Mouse (Mus musculus) liver, embryonic 14.5 days (tissue): ENCODE measurements around the gene AI467606. TPM values are rescaled to one million over a fixed set of nuclear protein-coding genes. Genes with fewer than 3 reads are reported as not detected.

ENCODE experiments used
- ATAC-seq: fragments of 200-750 bp; cut with Nextera tagmentation; 2 replicates; pipeline ENCODE4 v1.8.0; 2017; ENCODE audit warnings: moderate number of reproducible peaks, mild to moderate bottlenecking, moderate library complexity; ENCODE audit not compliant: insufficient read depth
- DNase-seq, 3 experiments: peaks; one replicate each; pipeline ENCODE4 v3.0.0-alpha.2; 2012 to 2013; ENCODE audit warnings: low read depth in 3 of 3, low spot score in 3 of 3
- H3K27ac ChIP-seq: fragments of 300-500 bp; sonication (generic); 2 replicates; pipeline ENCODE4 v1.5.1; 2014; ENCODE audit warnings: moderate library complexity, mild to moderate bottlenecking, control low read depth, inconsistent platforms
- H3K27me3 ChIP-seq: fragments of 300-500 bp; sonication (generic); 2 replicates; pipeline ENCODE4 v1.6.1; 2014; ENCODE audit warnings: mild to moderate bottlenecking, low read length, moderate library complexity; ENCODE audit not compliant: control insufficient read depth, insufficient read depth
- H3K36me3 ChIP-seq: fragments of 300-500 bp; sonication (generic); replicated peaks from 2 replicates; pipeline ENCODE4 v1.6.1; 2014; ENCODE audit warnings: low read depth; ENCODE audit not compliant: control insufficient read depth, insufficient read depth
- H3K4me1 ChIP-seq, 2 experiments: fragments of 200-500 bp in 1 of 2; fragments of 300-500 bp in 1 of 2; sonication (generic) in 1 of 2; replicated peaks; 2 replicates each; pipeline ENCODE4 v1.6.1; 2012 to 2014; ENCODE audit warnings: antibody characterized with exemption in 1 of 2, inconsistent platforms in 1 of 2, low read length in 1 of 2; ENCODE audit not compliant: control insufficient read depth in 2 of 2, insufficient read depth in 2 of 2
- H3K4me2 ChIP-seq: fragments of 300-500 bp; sonication (generic); 2 replicates; pipeline ENCODE4 v1.6.1; 2014; ENCODE audit warnings: low read depth, mild to moderate bottlenecking, control low read depth, moderate library complexity
- H3K4me3 ChIP-seq, 2 experiments: fragments of 200-500 bp in 1 of 2; fragments of 300-500 bp in 1 of 2; sonication (generic) in 1 of 2; 2 replicates each; pipeline ENCODE4 v1.5.1; 2012 to 2014; ENCODE audit warnings: low read depth in 2 of 2, low read length in 2 of 2, mild to moderate bottlenecking in 2 of 2, control low read depth in 1 of 2, inconsistent platforms in 1 of 2, moderate library complexity in 1 of 2; ENCODE audit not compliant: insufficient read depth in 1 of 2
- H3K9ac ChIP-seq: fragments of 300-500 bp; sonication (generic); replicated peaks from 2 replicates; pipeline ENCODE4 v1.6.1; 2014; ENCODE audit warnings: mild to moderate bottlenecking, control low read depth, moderate library complexity
- H3K9me3 ChIP-seq: fragments of 300-500 bp; sonication (generic); 2 replicates; pipeline ENCODE4 v1.6.1; 2016; ENCODE audit warnings: low read length, mixed read lengths; ENCODE audit not compliant: control insufficient read depth
- CTCF ChIP-seq: IDR thresholded peaks from 2 replicates; pipeline ENCODE4 v1.5.1; 2016; ENCODE audit warnings: antibody characterized with exemption, low read depth, control low read depth
- EP300 ChIP-seq: IDR thresholded peaks from 2 replicates; pipeline ENCODE4 v1.6.1; 2016; ENCODE audit warnings: antibody characterized with exemption, low read depth
- WGBS: fragments of 180-500 bp; shearing (Covaris S2); extraction: QIAGEN DNeasy Blood & Tissue Kit; methylation state at CpG from one replicate; pipeline ENCODE4 v1.1.7; 2014; ENCODE audit not compliant: insufficient replicate concordance; 5-methylcytosine and 5-hydroxymethylcytosine counted together
- microRNA-seq: library from miRNA; unstranded; fragments of <30 nt; microRNA quantifications from one replicate; pipeline ENCODE4, GENCODE M21; 2016
- polyA plus RNA-seq, 2 experiments: library from polyadenylated mRNA; depleted of rRNA in 1 of 2; stranded (reverse) in 1 of 2; unstranded in 1 of 2; fragments of >200 nt; fragmentation: Nextera tagmentation in 1 of 2; extraction: Ambion mirVana in 1 of 2; gene quantifications; 2 replicates each; pipeline versions ENCODE4 v1.2.1 to v1.2.3; 2012 to 2014

AI467606 gene
- polyA plus RNA-seq, 2 experiments, result 5.3 to 7.6 TPM

DNA sequence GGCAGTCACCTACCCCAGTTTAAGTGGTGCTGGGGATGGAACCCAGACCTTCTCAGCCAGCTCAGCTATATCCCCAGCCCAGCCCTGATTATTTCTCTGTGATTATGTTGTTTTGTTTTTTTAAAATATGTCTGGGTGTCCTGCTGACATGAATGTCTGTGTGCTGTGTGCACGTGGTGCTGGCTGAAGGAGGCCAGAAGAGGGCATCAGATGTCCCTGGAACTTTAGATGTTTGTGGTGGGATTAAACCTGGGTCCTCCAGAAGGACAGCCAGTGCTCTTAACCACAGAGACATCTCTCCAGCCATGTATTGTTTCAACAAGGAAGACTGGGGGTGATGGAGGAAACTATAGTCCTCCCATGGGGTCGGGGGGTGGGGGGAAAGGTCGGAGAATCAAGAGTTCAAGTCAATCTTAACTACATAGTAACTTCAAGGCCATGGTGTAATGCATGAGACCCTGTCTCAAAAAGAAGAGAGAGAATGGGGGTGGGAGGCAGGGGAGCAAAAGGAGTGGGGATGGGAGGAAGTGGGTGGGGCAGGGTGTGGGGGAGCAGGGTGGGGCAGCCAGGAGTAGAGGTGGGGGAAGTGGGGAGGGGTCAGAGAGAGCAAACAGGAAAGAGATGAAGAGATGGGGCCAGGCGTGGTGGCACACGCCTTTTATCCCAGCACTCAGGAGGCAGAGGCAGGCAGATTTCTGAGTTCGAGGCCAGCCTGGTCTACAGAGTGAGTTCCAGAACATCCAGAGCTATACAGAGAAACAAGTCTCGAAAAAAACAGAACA lies 49.7 kb downstream of the AI467606 start:
- Histone ChIP-seq H3K9ac (no peak overlapping the region), H3K36me3 (no peaks in the 10 kb centered on the region), H3K9me3 (no peaks in the 10 kb centered on the region), H3K4me2 (no peak overlapping the region), H3K4me1 (peaks cover 28 to 61% of the 10 kb centered on the region in 2 experiments), H3K27me3 (no peaks in the 10 kb centered on the region), H3K4me3 (no peak overlapping the region), H3K27ac (peak overlapping the region; percentile 48)
- TF ChIP-seq EP300 (no peak), CTCF (peak; percentile 59)
- ATAC-seq (no peak), DNase-seq (no peak)
- 31% methylated on average over 7 of the region's 7 CpGs for WGBS

DNA sequence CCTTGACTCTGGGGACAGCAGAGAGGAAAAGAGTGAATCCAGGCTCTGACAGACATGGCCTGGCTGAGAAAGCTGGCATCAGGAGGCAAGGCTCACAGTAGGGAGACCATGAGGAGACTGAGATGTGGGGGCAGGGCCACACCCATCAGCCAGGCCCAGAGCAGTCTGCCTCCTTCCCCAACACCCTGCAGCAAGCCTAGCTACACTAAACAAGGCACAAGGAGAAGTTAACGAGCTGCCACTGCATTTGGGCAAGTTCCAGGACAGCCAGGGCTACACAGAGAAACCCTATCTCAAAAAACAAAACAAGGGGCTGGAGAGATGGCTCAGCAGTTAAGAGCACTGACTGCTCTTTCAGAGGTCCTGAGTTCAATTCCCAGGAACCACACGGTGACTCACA lies 51.1 kb downstream of the AI467606 start:
- peaks cover 28 to 60% of the 10 kb centered on the region in 2 experiments for H3K4me1 ChIP-seq

GRCm38 (mm10) chr7:127142666-127143065 lies 51.5 kb downstream of the AI467606 start:
- WGBS, result 41% methylated on average over 4 of the region's 4 CpGs
- Histone ChIP-seq H3K36me3 (no peaks in the 10 kb centered on the region), H3K27me3 (no peaks in the 10 kb centered on the region), H3K9ac (no peak overlapping the region), H3K4me1 (peaks cover 24 to 57% of the 10 kb centered on the region in 2 experiments), H3K27ac (no peak overlapping the region), H3K9me3 (no peaks in the 10 kb centered on the region), H3K4me3 (no peak overlapping the region), H3K4me2 (no peak overlapping the region; the same call in 1 of the 2 replicates)
- TF ChIP-seq CTCF (no peak), EP300 (no peak)
- DNase-seq, result no peak
- ATAC-seq, result no peak

More for the DNA sequence above, 51.1 kb downstream of the AI467606 start:
- Histone ChIP-seq H3K9me3 (no peaks in the 10 kb centered on the region), H3K4me2 (no peak overlapping the region; the same call in 1 of the 2 replicates), H3K27me3 (no peaks in the 10 kb centered on the region), H3K36me3 (no peaks in the 10 kb centered on the region), H3K27ac (peak overlapping the region; percentile 17), H3K4me3 (no peak overlapping the region), H3K9ac (no peak overlapping the region)
- ATAC-seq, result no peak
- whole genome bisulfite sequencing, result 23% methylated on average over 2 of the region's 2 CpGs
- DNase-seq, result no peak
- TF ChIP-seq CTCF (no peak), EP300 (no peak)

Small RNA genes within 50 kb of the gene (microRNA-seq; reads per million reads assigned to microRNA genes)
- not detected for gene Gm44343

Other genes starting within 250 kb of the AI467606 start
- 0.02 TPM in 1 of 2 replicates, not detected in the other for gene Doc2a, start 243.9 kb upstream of the AI467606 start, polyA plus RNA-seq (2012; rRNA removed)
- 0.18 TPM in 1 of 2 replicates, not detected in the other for gene Doc2a, start 243.9 kb upstream of the AI467606 start, polyA plus RNA-seq (2014; fragmentation: Nextera tagmentation; extraction: Ambion mirVana)
- 24.7 and 58.1 TPM in 2 replicates for gene Hirip3, start 229.4 kb upstream of the AI467606 start, polyA plus RNA-seq (2012; rRNA removed)
- 5.2 and 5.6 TPM in 2 replicates for gene Hirip3, start 229.4 kb upstream of the AI467606 start, polyA plus RNA-seq (2014; fragmentation: Nextera tagmentation; extraction: Ambion mirVana)
- gene Ino80e, start 229.0 kb upstream of the AI467606 start, polyA plus RNA-seq (2012; rRNA removed), result 22.7 and 25.1 TPM in 2 replicates
- gene Ino80e, start 229.0 kb upstream of the AI467606 start, polyA plus RNA-seq (2014; fragmentation: Nextera tagmentation; extraction: Ambion mirVana), result 36.6 and 40.6 TPM in 2 replicates
- 16.2 and 16.3 TPM in 2 replicates for gene Taok2, start 206.7 kb upstream of the AI467606 start, polyA plus RNA-seq (2012; rRNA removed)
- gene Taok2, start 206.7 kb upstream of the AI467606 start, polyA plus RNA-seq (2014; fragmentation: Nextera tagmentation; extraction: Ambion mirVana), result 6.3 and 7.0 TPM in 2 replicates
- gene Tmem219, start 168.4 kb upstream of the AI467606 start, polyA plus RNA-seq (2012; rRNA removed), result 10.8 and 15.3 TPM in 2 replicates
- gene Tmem219, start 168.4 kb upstream of the AI467606 start, polyA plus RNA-seq (2014; fragmentation: Nextera tagmentation; extraction: Ambion mirVana), result 15.7 and 17.1 TPM in 2 replicates
- gene Kctd13, start 162.5 kb upstream of the AI467606 start, polyA plus RNA-seq (2012; rRNA removed), result 4.0 and 4.3 TPM in 2 replicates
- 3.0 and 4.8 TPM in 2 replicates for gene Kctd13, start 162.5 kb upstream of the AI467606 start, polyA plus RNA-seq (2014; fragmentation: Nextera tagmentation; extraction: Ambion mirVana)
- gene Asphd1, start 141.8 kb upstream of the AI467606 start, polyA plus RNA-seq (2012; rRNA removed), result 0.04 TPM in 1 of 2 replicates, not detected in the other
- gene Asphd1, start 141.8 kb upstream of the AI467606 start, polyA plus RNA-seq (2014; fragmentation: Nextera tagmentation; extraction: Ambion mirVana), result not detected in 2 replicates
- 0.19 and 0.40 TPM in 2 replicates for gene Sez6l2, start 140.8 kb upstream of the AI467606 start, polyA plus RNA-seq (2012; rRNA removed)
- not detected in 2 replicates for gene Sez6l2, start 140.8 kb upstream of the AI467606 start, polyA plus RNA-seq (2014; fragmentation: Nextera tagmentation; extraction: Ambion mirVana)
- 36.4 and 45.9 TPM in 2 replicates for gene Cdipt, start 115.4 kb upstream of the AI467606 start, polyA plus RNA-seq (2012; rRNA removed)
- 32.6 and 34.3 TPM in 2 replicates for gene Cdipt, start 115.4 kb upstream of the AI467606 start, polyA plus RNA-seq (2014; fragmentation: Nextera tagmentation; extraction: Ambion mirVana)
- 0.18 and 0.52 TPM in 2 replicates for gene Cdiptos, start 115.3 kb upstream of the AI467606 start, polyA plus RNA-seq (2012; rRNA removed)
- gene Cdiptos, start 115.3 kb upstream of the AI467606 start, polyA plus RNA-seq (2014; fragmentation: Nextera tagmentation; extraction: Ambion mirVana), result 0.20 and 0.64 TPM in 2 replicates
- 3.8 and 4.5 TPM in 2 replicates for gene Mvp, start 76.7 kb upstream of the AI467606 start, polyA plus RNA-seq (2012; rRNA removed)
- 5.5 and 5.6 TPM in 2 replicates for gene Mvp, start 76.7 kb upstream of the AI467606 start, polyA plus RNA-seq (2014; fragmentation: Nextera tagmentation; extraction: Ambion mirVana)
- gene Pagr1b, start 74.9 kb upstream of the AI467606 start, polyA plus RNA-seq (2012; rRNA removed), result 0.10 and 0.30 TPM in 2 replicates
- gene Pagr1b, start 74.9 kb upstream of the AI467606 start, polyA plus RNA-seq (2014; fragmentation: Nextera tagmentation; extraction: Ambion mirVana), result not detected in 2 replicates
- gene Pagr1a, start 74.0 kb upstream of the AI467606 start, polyA plus RNA-seq (2012; rRNA removed), result 8.0 and 15.2 TPM in 2 replicates
- 27.3 and 32.2 TPM in 2 replicates for gene Pagr1a, start 74.0 kb upstream of the AI467606 start, polyA plus RNA-seq (2014; fragmentation: Nextera tagmentation; extraction: Ambion mirVana)
- 7.5 and 15.7 TPM in 2 replicates for gene Gm42742, start 70.3 kb upstream of the AI467606 start, polyA plus RNA-seq (2012; rRNA removed)
- gene Gm42742, start 70.3 kb upstream of the AI467606 start, polyA plus RNA-seq (2014; fragmentation: Nextera tagmentation; extraction: Ambion mirVana), result 1.2 and 8.3 TPM in 2 replicates
- 0.08 and 0.55 TPM in 2 replicates for gene Prrt2, start 70.1 kb upstream of the AI467606 start, polyA plus RNA-seq (2012; rRNA removed)
- gene Prrt2, start 70.1 kb upstream of the AI467606 start, polyA plus RNA-seq (2014; fragmentation: Nextera tagmentation; extraction: Ambion mirVana), result 0.40 and 0.41 TPM in 2 replicates
- 91.4 and 97.5 TPM in 2 replicates for gene Maz, start 64.3 kb upstream of the AI467606 start, polyA plus RNA-seq (2012; rRNA removed)
- 27.3 and 37.4 TPM in 2 replicates for gene Maz, start 64.3 kb upstream of the AI467606 start, polyA plus RNA-seq (2014; fragmentation: Nextera tagmentation; extraction: Ambion mirVana)
- gene Kif22, start 48.9 kb upstream of the AI467606 start, polyA plus RNA-seq (2012; rRNA removed), result 43.8 and 60.1 TPM in 2 replicates
- gene Kif22, start 48.9 kb upstream of the AI467606 start, polyA plus RNA-seq (2014; fragmentation: Nextera tagmentation; extraction: Ambion mirVana), result 101 and 112 TPM in 2 replicates
- gene Zg16, start 4.0 kb upstream of the AI467606 start, polyA plus RNA-seq (2012; rRNA removed), result 0.08 and 0.11 TPM in 2 replicates
- not detected in 2 replicates for gene Zg16, start 4.0 kb upstream of the AI467606 start, polyA plus RNA-seq (2014; fragmentation: Nextera tagmentation; extraction: Ambion mirVana)
- 35.6 and 35.9 TPM in 2 replicates for gene Qprt, start 30.9 kb downstream of the AI467606 start, polyA plus RNA-seq (2012; rRNA removed)
- 48.6 and 49.2 TPM in 2 replicates for gene Qprt, start 30.9 kb downstream of the AI467606 start, polyA plus RNA-seq (2014; fragmentation: Nextera tagmentation; extraction: Ambion mirVana)
- 8.0 and 10.8 TPM in 2 replicates for gene Spn, start 46.5 kb downstream of the AI467606 start, polyA plus RNA-seq (2012; rRNA removed)
- gene Spn, start 46.5 kb downstream of the AI467606 start, polyA plus RNA-seq (2014; fragmentation: Nextera tagmentation; extraction: Ambion mirVana), result 7.9 and 8.0 TPM in 2 replicates
- 17.6 and 27.6 TPM in 2 replicates for gene Cd2bp2, start 104.7 kb downstream of the AI467606 start, polyA plus RNA-seq (2012; rRNA removed)
- gene Cd2bp2, start 104.7 kb downstream of the AI467606 start, polyA plus RNA-seq (2014; fragmentation: Nextera tagmentation; extraction: Ambion mirVana), result 17.4 and 18.4 TPM in 2 replicates
- gene Tbc1d10b, start 117.1 kb downstream of the AI467606 start, polyA plus RNA-seq (2012; rRNA removed), result 12.8 and 15.5 TPM in 2 replicates
- gene Tbc1d10b, start 117.1 kb downstream of the AI467606 start, polyA plus RNA-seq (2014; fragmentation: Nextera tagmentation; extraction: Ambion mirVana), result 10.9 and 13.2 TPM in 2 replicates
- 10.6 and 15.6 TPM in 2 replicates for gene Mylpf, start 117.5 kb downstream of the AI467606 start, polyA plus RNA-seq (2012; rRNA removed)
- 31.0 and 31.1 TPM in 2 replicates for gene Mylpf, start 117.5 kb downstream of the AI467606 start, polyA plus RNA-seq (2014; fragmentation: Nextera tagmentation; extraction: Ambion mirVana)
- gene Zfp553, start 141.7 kb downstream of the AI467606 start, polyA plus RNA-seq (2012; rRNA removed), result 3.3 and 3.4 TPM in 2 replicates
- 2.4 and 2.8 TPM in 2 replicates for gene Zfp553, start 141.7 kb downstream of the AI467606 start, polyA plus RNA-seq (2014; fragmentation: Nextera tagmentation; extraction: Ambion mirVana)
- 10.3 and 16.1 TPM in 2 replicates for gene Sept1, start 141.8 kb downstream of the AI467606 start, polyA plus RNA-seq (2012; rRNA removed)
- 7.0 TPM in 2 replicates for gene Sept1, start 141.8 kb downstream of the AI467606 start, polyA plus RNA-seq (2014; fragmentation: Nextera tagmentation; extraction: Ambion mirVana)
- 19.6 and 21.6 TPM in 2 replicates for gene Zfp771, start 152.9 kb downstream of the AI467606 start, polyA plus RNA-seq (2012; rRNA removed)
- gene Zfp771, start 152.9 kb downstream of the AI467606 start, polyA plus RNA-seq (2014; fragmentation: Nextera tagmentation; extraction: Ambion mirVana), result 11.0 TPM in 2 replicates
- 62.2 and 82.9 TPM in 2 replicates for gene Dctpp1, start 169.3 kb downstream of the AI467606 start, polyA plus RNA-seq (2012; rRNA removed)
- 104 and 117 TPM in 2 replicates for gene Dctpp1, start 169.3 kb downstream of the AI467606 start, polyA plus RNA-seq (2014; fragmentation: Nextera tagmentation; extraction: Ambion mirVana)
- 35.0 and 44.9 TPM in 2 replicates for gene Sephs2, start 182.7 kb downstream of the AI467606 start, polyA plus RNA-seq (2012; rRNA removed)
- 143 and 155 TPM in 2 replicates for gene Sephs2, start 182.7 kb downstream of the AI467606 start, polyA plus RNA-seq (2014; fragmentation: Nextera tagmentation; extraction: Ambion mirVana)
- 6.4 and 6.7 TPM in 2 replicates for gene Itgal, start 204.9 kb downstream of the AI467606 start, polyA plus RNA-seq (2012; rRNA removed)
- gene Itgal, start 204.9 kb downstream of the AI467606 start, polyA plus RNA-seq (2014; fragmentation: Nextera tagmentation; extraction: Ambion mirVana), result 4.0 and 4.8 TPM in 2 replicates